ENCODE assay signal across 8 mouse cellular contexts in the genomic region with DNA sequence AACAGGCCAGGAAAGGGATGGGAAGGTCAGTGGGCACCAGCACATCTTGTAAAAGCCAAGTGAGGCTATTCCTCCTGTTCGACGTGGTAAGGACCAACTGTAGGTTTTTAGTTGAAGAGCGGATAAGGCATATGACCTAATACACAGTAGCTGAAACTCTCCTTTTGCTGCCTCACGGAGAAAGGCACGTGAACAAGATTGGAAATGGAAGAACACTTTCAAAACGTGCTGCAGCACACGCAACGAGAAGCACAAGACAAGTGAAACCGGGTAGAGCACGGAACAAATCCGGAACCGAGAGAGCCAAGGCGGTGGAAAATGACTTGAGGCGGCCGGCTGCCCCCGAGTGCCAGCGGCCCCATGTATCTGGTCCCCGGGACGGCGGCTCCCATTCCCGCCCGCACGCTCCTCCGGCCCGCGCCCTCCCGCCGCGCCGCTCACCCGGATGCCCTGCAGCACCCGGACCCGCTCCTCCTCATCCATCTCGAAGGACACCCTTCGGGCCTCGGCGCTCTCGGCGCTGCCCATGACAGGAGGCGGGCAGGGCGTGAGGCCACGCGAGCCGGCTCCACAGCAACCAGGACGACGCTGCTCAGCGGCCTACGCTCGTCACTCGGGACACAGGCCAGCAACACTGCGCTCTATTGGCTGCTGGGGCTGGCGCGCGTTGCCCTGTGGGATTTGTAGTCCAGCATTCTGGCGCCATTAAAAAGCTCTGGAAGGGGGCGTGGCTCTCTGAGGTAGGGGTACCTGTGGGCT. TPM values are rescaled to one million over a fixed set of nuclear protein-coding genes. Genes with fewer than 3 reads are reported as not detected.
DNase-seq lines count a peak whose midpoint lies in the region; ATAC-seq lines count a peak whose summit lies in the region.

Chchd6 (minus strand) TSS at position 635 of the 759 bp plus-strand sequence.

- H3K27me3 ChIP-seq in hindbrain, embryonic 10.5 days (ENCODE audit: insufficient read depth, poor library complexity, severe bottlenecking), result no peaks in the 10 kb centered on the region

- peaks cover 4% of the 10 kb centered on the region for H3K9me3 ChIP-seq in hindbrain, embryonic 10.5 days

- H3K4me1 ChIP-seq in hindbrain, embryonic 10.5 days (replicated peaks), result peaks cover 7% of the 10 kb centered on the region; the same call in 1 of the 2 replicates

- no peaks in the 10 kb centered on the region for H3K36me3 ChIP-seq in hindbrain, embryonic 10.5 days

- peak within 1 kb of the TSS; percentile 77 for H3K4me3 ChIP-seq in hindbrain, embryonic 10.5 days

- DNase-seq in MEL-GATA-1-ER (ENCODE audit: extremely low read depth, low read depth), result peak; percentile 82
- DNase-seq in cerebellum, adult 8-10 months, result peak; percentile 95
- DNase-seq in hindbrain, embryonic 10.5 days (ENCODE audit: low spot score), result peak; percentile 96
- DNase-seq in layer of hippocampus, postnatal 10 days (ENCODE audit: low spot score in 2 of 2), result peak; percentile 96 to 97
- DNase-seq in lung, postnatal 10 days, result peak; percentile 96
- DNase-seq in ovary, postnatal 36 days (ENCODE audit: low spot score), result peak; percentile 93
- DNase-seq in thymus, postnatal 25 days, result peak; percentile 91

- peak; percentile 99 for ATAC-seq in frontal cortex, adult (ENCODE audit: low TSS enrichment)

- H3K27ac ChIP-seq in hindbrain, embryonic 10.5 days, result peak within 1 kb of the TSS; percentile 86

- 1% methylated on average over 56 of the region's 56 CpGs for WGBS in hindbrain, embryonic 10.5 days

RNA-seq across cellular contexts. Expression of gene Chchd6, which starts in this region (rescaled TPM):
- 89.0 and 103 TPM in 2 replicates for polyA plus RNA-seq in hindbrain, embryonic 10.5 days (2016; fragmentation: Nextera tagmentation; extraction: Ambion mirVana)
- 10 to 100 TPM; 73.8 to 89.8 TPM for total RNA-seq in layer of hippocampus, postnatal 10 days (2021)

Comparison
In these comparisons a context has a peak if more than half of its experiments do, and no peak if none do; other contexts are left out.
1. Peak in every context shown above with its lines: DNase-seq, ATAC-seq, H3K4me3 ChIP-seq and H3K27ac ChIP-seq.